Mouse (Mus musculus): ENCODE measurements around the gene Ube3b. TPM values are rescaled to one million over a fixed set of nuclear protein-coding genes. Genes with fewer than 3 reads are reported as not detected.

Ube3b gene
- polyA plus RNA-seq, 1 experiment from 2014 or later = 59.3 TPM

DNA sequence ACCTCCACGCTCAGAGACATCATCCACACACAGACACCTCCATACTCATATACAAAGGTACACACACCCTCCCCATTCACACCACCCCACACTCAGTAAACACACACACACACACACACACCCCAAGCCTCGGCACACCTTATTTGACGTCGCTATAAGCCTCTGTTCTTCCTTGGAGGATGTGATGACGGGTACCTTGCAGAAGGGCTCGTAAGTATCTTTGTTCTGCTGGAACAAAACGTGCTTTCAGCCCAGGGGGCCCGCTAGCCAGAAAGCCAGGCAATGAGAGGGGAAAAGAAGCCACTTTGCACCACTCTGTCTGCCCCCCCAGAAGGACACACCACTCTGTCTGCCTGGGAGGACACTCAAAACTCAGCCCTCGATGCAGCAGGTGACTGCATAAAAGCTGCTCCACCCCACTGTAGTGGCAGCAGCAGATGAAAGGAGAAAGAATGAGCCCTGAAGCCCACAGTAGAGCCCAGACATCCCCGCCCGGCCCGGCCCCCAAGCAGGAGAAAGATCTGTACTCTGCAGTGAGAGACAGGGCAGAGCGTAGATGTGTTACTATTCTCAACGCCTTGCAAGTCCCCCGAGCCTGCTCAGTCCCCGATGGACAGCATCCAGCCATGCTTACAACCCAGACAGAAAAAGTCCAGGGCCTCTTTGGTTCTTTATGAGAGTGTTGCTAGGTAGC lies 11.5 kb upstream of the Ube3b start:
- no peak overlapping the region for H3K4me2 ChIP-seq
- peak overlapping the region; percentile 99 for H3K27ac ChIP-seq (ENCODE audit: low read depth)
- TF ChIP-seq CTCF (IDR thresholded peaks at IDR 0.05; ENCODE audit: low read depth) = no peak
- peaks cover 96% of the 10 kb centered on the region for H3K36me3 ChIP-seq (ENCODE audit: insufficient read depth)
- H3K9me3 ChIP-seq (ENCODE audit: low read depth, low read length) = no peaks in the 10 kb centered on the region
- no peak for DNase-seq
- no peak for ATAC-seq (ENCODE audit: insufficient read depth)
- 82% methylated on average over 16 of the region's 16 CpGs for WGBS
- no peak overlapping the region for H3K4me3 ChIP-seq (ENCODE audit: low read depth, low read length)
- H3K4me1 ChIP-seq (ENCODE audit: insufficient read depth) = peaks cover 38% of the 10 kb centered on the region
- H3K27me3 ChIP-seq (ENCODE audit: insufficient read depth, low read length) = no peaks in the 10 kb centered on the region
- peak overlapping the region; percentile 43; the same call in 1 of the 2 replicates for H3K9ac ChIP-seq

DNA sequence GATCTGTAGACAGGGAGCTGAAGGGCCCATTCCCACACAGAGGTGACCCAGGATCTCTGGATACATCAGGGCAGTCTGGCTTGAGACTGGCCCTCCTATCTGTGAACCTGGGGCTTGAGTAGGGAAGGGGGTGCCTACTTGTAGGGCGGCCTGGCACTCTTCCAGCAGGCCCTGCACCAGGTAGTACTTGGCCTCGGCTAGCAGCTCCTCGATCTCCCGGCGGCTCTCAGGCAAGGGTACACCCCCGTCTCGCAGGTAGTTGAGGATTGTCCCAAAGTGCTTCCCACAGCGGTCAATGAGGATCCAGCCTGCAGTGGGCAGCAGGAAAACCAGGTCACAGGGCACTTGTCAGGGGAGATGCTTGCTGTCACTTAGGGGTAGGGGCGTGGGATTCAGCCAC lies 10.5 kb upstream of the Ube3b start:
- ATAC-seq (ENCODE audit: insufficient read depth) = no peak

DNA sequence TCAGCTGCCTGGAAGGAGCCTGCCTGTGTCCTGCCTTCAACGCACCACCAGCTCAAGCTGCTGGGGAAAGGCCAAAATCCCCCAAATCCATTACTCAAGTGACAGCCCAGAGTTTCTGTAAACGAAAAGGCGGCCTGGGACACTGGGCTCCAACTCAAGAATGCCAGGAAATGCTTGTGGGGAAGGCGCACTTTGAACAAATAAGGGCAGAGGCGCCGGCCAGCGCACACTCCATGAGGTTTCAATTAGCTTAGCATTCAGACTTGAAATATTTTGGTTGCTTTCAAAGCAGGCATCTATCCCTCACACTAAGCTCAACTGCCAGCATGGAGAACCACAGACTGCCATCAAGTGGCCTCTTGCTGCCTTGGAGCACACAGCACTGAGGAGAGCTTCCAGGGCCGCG lies 10.0 kb upstream of the Ube3b start:
- DNase-seq = peak; percentile 97

More for the DNA sequence above, 10.5 kb upstream of the Ube3b start:
- no peak for TF ChIP-seq CTCF (IDR thresholded peaks at IDR 0.05; ENCODE audit: low read depth)
- H3K4me1 ChIP-seq (ENCODE audit: insufficient read depth) = peaks cover 43% of the 10 kb centered on the region
- 41% methylated on average over 9 of the region's 9 CpGs for WGBS
- peak overlapping the region; percentile 37 for H3K4me2 ChIP-seq
- peak overlapping the region; percentile 43 for H3K9ac ChIP-seq
- H3K27me3 ChIP-seq (ENCODE audit: insufficient read depth, low read length) = no peaks in the 10 kb centered on the region
- no peaks in the 10 kb centered on the region for H3K9me3 ChIP-seq (ENCODE audit: low read depth, low read length)
- H3K36me3 ChIP-seq (ENCODE audit: insufficient read depth) = peaks cover 96% of the 10 kb centered on the region
- no peak overlapping the region for H3K4me3 ChIP-seq (ENCODE audit: low read depth, low read length)
- H3K27ac ChIP-seq (ENCODE audit: low read depth) = peak overlapping the region; percentile 99
- no peak for DNase-seq

DNA sequence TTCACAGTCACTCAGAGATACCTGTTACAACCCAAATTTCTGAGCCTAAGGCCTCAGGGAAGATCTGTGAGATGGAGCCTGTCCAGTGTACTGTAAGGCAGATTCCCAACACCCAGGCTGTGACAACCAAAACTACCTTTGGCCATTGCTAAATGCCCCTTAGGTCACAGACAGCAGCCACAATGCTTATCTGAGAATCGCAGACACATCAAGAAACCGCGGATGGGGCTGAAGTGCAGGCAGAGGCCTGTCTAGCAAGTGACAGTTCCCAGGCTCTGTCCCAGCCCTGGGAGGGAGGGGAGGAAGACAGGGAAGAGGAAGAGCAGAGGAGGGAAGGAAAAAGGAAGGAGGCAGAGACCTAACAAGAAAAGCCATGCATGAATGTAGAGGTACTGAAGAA lies 9.1 kb upstream of the Ube3b start:
- H3K4me1 ChIP-seq (ENCODE audit: insufficient read depth) = peaks cover 44% of the 10 kb centered on the region
- peak overlapping the region; percentile 43; the same call in 1 of the 2 replicates for H3K9ac ChIP-seq
- no peak for TF ChIP-seq CTCF (IDR thresholded peaks at IDR 0.05; ENCODE audit: low read depth)
- H3K9me3 ChIP-seq (ENCODE audit: low read depth, low read length) = no peaks in the 10 kb centered on the region
- peak overlapping the region; percentile 48 for H3K4me2 ChIP-seq
- 0 out of 2 replicates have a peak overlapping the region, but pooled peaks have one; percentile 2 for H3K4me3 ChIP-seq (ENCODE audit: low read depth, low read length)
- 19% methylated on average over 3 of the region's 3 CpGs for WGBS
- H3K36me3 ChIP-seq (ENCODE audit: insufficient read depth) = peaks cover 96% of the 10 kb centered on the region
- no peaks in the 10 kb centered on the region for H3K27me3 ChIP-seq (ENCODE audit: insufficient read depth, low read length)
- DNase-seq (peak; percentile 71), ATAC-seq (ENCODE audit: insufficient read depth) (no peak)
- H3K27ac ChIP-seq (ENCODE audit: low read depth) = peak overlapping the region; percentile 99

More for the DNA sequence above, 10.0 kb upstream of the Ube3b start:
- Histone ChIP-seq H3K27me3 (ENCODE audit: insufficient read depth, low read length) (no peaks in the 10 kb centered on the region), H3K9me3 (ENCODE audit: low read depth, low read length) (no peaks in the 10 kb centered on the region), H3K9ac (peak overlapping the region; percentile 43), H3K36me3 (ENCODE audit: insufficient read depth) (peaks cover 96% of the 10 kb centered on the region), H3K4me2 (peak overlapping the region; percentile 48), H3K27ac (ENCODE audit: low read depth) (peak overlapping the region; percentile 99), H3K4me1 (ENCODE audit: insufficient read depth) (peaks cover 43% of the 10 kb centered on the region), H3K4me3 (ENCODE audit: low read depth, low read length) (no peak overlapping the region)
- 11% methylated on average over 9 of the region's 9 CpGs for WGBS
- peak; percentile 53 for TF ChIP-seq CTCF (IDR thresholded peaks at IDR 0.05; ENCODE audit: low read depth)
- peak; percentile 88 for ATAC-seq (ENCODE audit: insufficient read depth)

DNA sequence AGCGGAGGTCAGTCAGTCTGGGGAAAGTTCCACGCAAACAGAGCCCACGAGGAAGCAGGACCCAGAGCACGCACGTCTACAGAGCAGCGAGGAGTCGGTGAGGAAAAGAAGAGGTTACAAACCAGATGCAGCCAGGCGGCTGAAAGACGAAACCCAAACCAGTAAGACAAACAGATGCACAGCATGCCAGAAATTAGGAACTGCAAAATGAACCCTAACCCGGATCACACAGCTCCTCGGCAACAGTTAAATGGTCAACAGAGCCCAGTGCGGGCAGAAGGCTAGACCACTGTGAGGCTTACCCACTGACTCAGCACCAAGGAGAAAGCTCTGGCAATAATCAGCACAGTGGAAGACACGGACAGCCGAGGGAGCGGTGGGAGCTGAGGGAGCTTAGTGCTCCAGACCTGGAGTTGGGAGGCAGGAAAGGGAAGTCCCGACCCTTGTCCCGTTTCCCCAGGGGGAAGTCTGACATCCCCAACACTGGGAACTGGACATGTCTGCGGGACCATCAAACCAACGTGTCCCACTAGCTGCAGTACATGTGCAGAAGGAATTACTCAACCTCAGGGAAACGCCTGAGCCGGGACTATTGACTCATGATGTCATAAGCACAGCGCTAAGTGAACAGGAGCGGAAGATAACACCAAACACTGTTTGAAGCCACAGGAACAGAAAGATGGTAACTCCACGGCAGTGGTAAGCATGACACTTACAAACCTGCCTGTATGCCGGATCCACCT lies 8.5 kb upstream of the Ube3b start:
- Histone ChIP-seq H3K9me3 (ENCODE audit: low read depth, low read length) (no peaks in the 10 kb centered on the region), H3K27me3 (ENCODE audit: insufficient read depth, low read length) (no peaks in the 10 kb centered on the region), H3K4me1 (ENCODE audit: insufficient read depth) (peaks cover 48% of the 10 kb centered on the region), H3K9ac (peak overlapping the region; percentile 20; the same call in 1 of the 2 replicates), H3K4me3 (ENCODE audit: low read depth, low read length) (0 out of 2 replicates have a peak overlapping the region, but pooled peaks have one; percentile 2), H3K27ac (ENCODE audit: low read depth) (peak overlapping the region; percentile 99), H3K4me2 (peak overlapping the region; percentile 48), H3K36me3 (ENCODE audit: insufficient read depth) (peaks cover 94% of the 10 kb centered on the region)
- TF ChIP-seq CTCF (IDR thresholded peaks at IDR 0.05; ENCODE audit: low read depth) = no peak
- DNase-seq (peak; percentile 69), ATAC-seq (ENCODE audit: insufficient read depth) (no peak)
- 42% methylated on average over 25 of the region's 25 CpGs for WGBS

DNA sequence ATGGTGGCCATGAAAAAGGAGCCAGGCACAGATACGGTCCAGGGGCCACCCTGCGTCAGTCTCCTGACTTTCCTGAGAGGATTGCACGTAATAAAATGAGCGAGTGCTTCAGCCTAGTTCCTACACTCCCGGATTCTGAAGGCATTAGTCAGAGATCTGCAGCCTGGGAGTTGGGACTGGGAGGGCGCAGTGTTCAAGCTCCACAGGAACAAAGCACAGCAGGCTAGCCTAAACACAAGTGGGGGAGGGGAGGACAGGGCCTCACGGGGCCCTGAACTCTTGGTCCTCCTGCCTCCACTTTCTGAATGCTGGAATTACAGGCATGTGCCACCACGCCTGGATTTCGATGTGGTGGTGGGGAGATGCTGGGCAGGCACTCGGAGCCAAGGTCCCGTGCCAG lies 7.8 kb upstream of the Ube3b start:
- peak overlapping the region; percentile 99 for H3K27ac ChIP-seq (ENCODE audit: low read depth)
- no peaks in the 10 kb centered on the region for H3K9me3 ChIP-seq (ENCODE audit: low read depth, low read length)
- H3K4me2 ChIP-seq = peak overlapping the region; percentile 48
- no peak overlapping the region for H3K4me3 ChIP-seq (ENCODE audit: low read depth, low read length)
- TF ChIP-seq CTCF (IDR thresholded peaks at IDR 0.05; ENCODE audit: low read depth) = no peak
- WGBS = 42% methylated on average over 11 of the region's 11 CpGs
- H3K27me3 ChIP-seq (ENCODE audit: insufficient read depth, low read length) = no peaks in the 10 kb centered on the region
- H3K36me3 ChIP-seq (ENCODE audit: insufficient read depth) = peaks cover 89% of the 10 kb centered on the region
- ATAC-seq (ENCODE audit: insufficient read depth) = no peak
- peak overlapping the region; percentile 20 for H3K9ac ChIP-seq
- DNase-seq = peak; percentile 72
- peaks cover 54% of the 10 kb centered on the region for H3K4me1 ChIP-seq (ENCODE audit: insufficient read depth)

DNA sequence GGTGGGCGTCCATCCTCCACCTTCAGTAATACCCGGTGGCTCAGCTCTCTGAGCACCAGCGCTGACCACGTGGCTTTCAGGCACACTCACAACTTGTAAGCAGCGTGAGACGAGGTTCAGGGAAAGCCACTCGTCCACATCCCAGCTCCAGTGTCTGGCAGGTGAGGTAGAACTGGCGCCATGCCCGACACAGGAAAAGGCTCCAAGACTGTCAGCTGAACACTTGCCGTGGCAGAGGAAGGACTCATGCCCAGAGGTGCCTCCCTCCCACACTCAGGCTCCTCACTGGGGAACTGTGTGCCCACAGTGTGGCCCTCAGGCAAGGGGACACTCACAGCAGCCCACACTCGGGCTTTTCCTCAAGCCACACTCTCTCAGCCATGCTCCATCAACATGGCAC lies 7.2 kb upstream of the Ube3b start:
- Histone ChIP-seq H3K27ac (ENCODE audit: low read depth) (peak overlapping the region; percentile 99), H3K27me3 (ENCODE audit: insufficient read depth, low read length) (no peaks in the 10 kb centered on the region), H3K9me3 (ENCODE audit: low read depth, low read length) (no peaks in the 10 kb centered on the region), H3K9ac (peak overlapping the region; percentile 16; the same call in 1 of the 2 replicates), H3K4me3 (ENCODE audit: low read depth, low read length) (no peak overlapping the region), H3K4me2 (peak overlapping the region; percentile 48; the same call in 1 of the 2 replicates), H3K4me1 (ENCODE audit: insufficient read depth) (peaks cover 60% of the 10 kb centered on the region), H3K36me3 (ENCODE audit: insufficient read depth) (peaks cover 83% of the 10 kb centered on the region)
- WGBS = 64% methylated on average over 11 of the region's 11 CpGs
- peak; percentile 24 for DNase-seq
- TF ChIP-seq CTCF (IDR thresholded peaks at IDR 0.05; ENCODE audit: low read depth) = no peak
- no peak for ATAC-seq (ENCODE audit: insufficient read depth)

Data from lung, embryonic 14.5 days (tissue).